Mouse (Mus musculus): ENCODE results near the gene Peli3. TPM values are rescaled to one million over a fixed set of nuclear protein-coding genes. Genes with fewer than 3 reads are reported as not detected.

Peli3 gene
- polyA plus RNA-seq, 1 experiment from 2014 or later = 7.4 TPM

GRCm38 (mm10) chr19:4915924-4916603 lies 26.9 kb downstream of the Peli3 start:
- DNase-seq (ENCODE audit: low read depth, low spot score) (no peak), ATAC-seq (no peak)
- TF ChIP-seq CTCF (IDR thresholded peaks at IDR 0.05) = no peak
- ChIA-PET CTCF (interaction anchor here (1.0 to 1.1 kb wide), 2 partner anchors 9 to 18 kb away, joined by 3 read pairs; partner anchors contain the start of gene Bbs1), POLR2A (interaction anchor here (1.5 kb wide), 1 partner anchor 12 kb away, joined by 6 read pairs; the partner anchor contains the start of gene Dpp3)
- H3K27me3 ChIP-seq = no peaks in the 10 kb centered on the region
- in situ Hi-C loops (cut with MboI; ENCODE audit: low pct_unique_long_range_greater_than_20kb) = no loop called here

- H3K27me3 ChIP-seq = no peaks in the 10 kb centered on the region
- ATAC-seq (no peak), DNase-seq (ENCODE audit: low read depth, low spot score) (no peak)
- in situ Hi-C loops (cut with MboI; ENCODE audit: low pct_unique_long_range_greater_than_20kb) = loop anchor here (5.0 kb wide), 1 partner anchor 152 kb away; the partner anchor contains the start of gene Rbm4b
- POLR2A ChIA-PET = no interaction called here
- CTCF ChIA-PET = no interaction called here
- no peak for TF ChIP-seq CTCF (IDR thresholded peaks at IDR 0.05)
Observed at GRCm38 (mm10) chr19:4909376-4909775, 33.6 kb downstream of the Peli3 start.

- POLR2A ChIA-PET = interaction anchor here (1.2 kb wide), 1 partner anchor 11 kb away, joined by 5 read pairs; no protein-coding TSS in a partner anchor
- no peaks in the 10 kb centered on the region for H3K27me3 ChIP-seq
- TF ChIP-seq CTCF (IDR thresholded peaks at IDR 0.05) = no peak
- DNase-seq (ENCODE audit: low read depth, low spot score) (no peak), ATAC-seq (no peak)
- CTCF ChIA-PET = no interaction called here
- in situ Hi-C loops (cut with MboI; ENCODE audit: low pct_unique_long_range_greater_than_20kb) = loop anchor here (5.0 kb wide), 1 partner anchor 151 kb away; the partner anchor contains the start of gene Rbm4b
Observed at GRCm38 (mm10) chr19:4908107-4908506, 34.8 kb downstream of the Peli3 start.

GRCm38 (mm10) chr19:4905979-4906794 lies 36.7 kb downstream of the Peli3 start, which contains the start of gene Bbs1:
Bbs1 (minus strand) TSS chr19:4906628.
- ChIA-PET POLR2A (interaction anchor here (0.6 kb wide), 1 partner anchor 893 kb away, joined by 3 read pairs; no protein-coding TSS in a partner anchor), CTCF (interaction anchor here (1.3 to 2.4 kb wide), 2 partner anchors 10 to 22 kb away, joined by 3 to 8 read pairs; partner anchors contain the start of gene Dpp3)
- in situ Hi-C loops (cut with MboI; ENCODE audit: low pct_unique_long_range_greater_than_20kb) = loop anchor here (5.0 kb wide), 1 partner anchor 149 kb away; the partner anchor contains the start of gene Rbm4b
- DNase-seq (ENCODE audit: low read depth, low spot score) (peak; percentile 48), ATAC-seq (no peak)
- no peak for TF ChIP-seq CTCF (IDR thresholded peaks at IDR 0.05)
- no peaks in the 10 kb centered on the region for H3K27me3 ChIP-seq

GRCm38 (mm10) chr19:4899888-4900287 lies 43.0 kb downstream of the Peli3 start:
- CTCF ChIA-PET = interaction anchor here (1.3 kb wide), 1 partner anchor 12 kb away, joined by 3 read pairs; no protein-coding TSS in a partner anchor

GRCm38 (mm10) chr19:4898972-4899371 lies 44.0 kb downstream of the Peli3 start:
- ChIA-PET POLR2A (no interaction called here), CTCF (interaction anchor here (1.1 kb wide), 1 partner anchor 16 kb away, joined by 3 read pairs; no protein-coding TSS in a partner anchor)
- no peaks in the 10 kb centered on the region for H3K27me3 ChIP-seq
- TF ChIP-seq CTCF (IDR thresholded peaks at IDR 0.05) = no peak
- in situ Hi-C loops (cut with MboI; ENCODE audit: low pct_unique_long_range_greater_than_20kb) = no loop called here
- ATAC-seq (no peak), DNase-seq (ENCODE audit: low read depth, low spot score) (no peak)

More at GRCm38 (mm10) chr19:4899888-4900287, 43.0 kb downstream of the Peli3 start:
- in situ Hi-C loops (cut with MboI; ENCODE audit: low pct_unique_long_range_greater_than_20kb) = no loop called here
- no peak for ATAC-seq
- POLR2A ChIA-PET = no interaction called here
- H3K27me3 ChIP-seq = no peaks in the 10 kb centered on the region
- no peak for DNase-seq (ENCODE audit: low read depth, low spot score)
- no peak for TF ChIP-seq CTCF (IDR thresholded peaks at IDR 0.05)

GRCm38 (mm10) chr19:4896780-4897520 lies 46.0 kb downstream of the Peli3 start:
- DNase-seq (ENCODE audit: low read depth, low spot score) (no peak), ATAC-seq (no peak)
- POLR2A ChIA-PET = interaction anchor here (1.2 kb wide), 1 partner anchor 10 kb away, joined by 5 read pairs; no protein-coding TSS in a partner anchor
- H3K27me3 ChIP-seq = no peaks in the 10 kb centered on the region
- no peak for TF ChIP-seq CTCF (IDR thresholded peaks at IDR 0.05)
- CTCF ChIA-PET = no interaction called here
- in situ Hi-C loops (cut with MboI; ENCODE audit: low pct_unique_long_range_greater_than_20kb) = no loop called here

- in situ Hi-C loops (cut with MboI; ENCODE audit: low pct_unique_long_range_greater_than_20kb) = no loop called here
- ATAC-seq (no peak), DNase-seq (ENCODE audit: low read depth, low spot score) (no peak)
- ChIA-PET POLR2A (no interaction called here), CTCF (no interaction called here)
- no peak for TF ChIP-seq CTCF (IDR thresholded peaks at IDR 0.05)
- H3K27me3 ChIP-seq = no peaks in the 10 kb centered on the region
Observed at GRCm38 (mm10) chr19:4891798-4892197, 51.1 kb downstream of the Peli3 start.

- in situ Hi-C loops (cut with MboI; ENCODE audit: low pct_unique_long_range_greater_than_20kb) = no loop called here
- ChIA-PET CTCF (no interaction called here), POLR2A (no interaction called here)
- H3K27me3 ChIP-seq = no peaks in the 10 kb centered on the region
- TF ChIP-seq CTCF (IDR thresholded peaks at IDR 0.05) = no peak
- DNase-seq (ENCODE audit: low read depth, low spot score) (no peak), ATAC-seq (no peak)
Observed at GRCm38 (mm10) chr19:4889791-4890190, 53.1 kb downstream of the Peli3 start.

- TF ChIP-seq CTCF (IDR thresholded peaks at IDR 0.05) = no peak
- POLR2A ChIA-PET = interaction anchor here (0.6 kb wide), 1 partner anchor 45 kb away, joined by 3 read pairs; no protein-coding TSS in a partner anchor
- CTCF ChIA-PET = no interaction called here
- in situ Hi-C loops (cut with MboI; ENCODE audit: low pct_unique_long_range_greater_than_20kb) = no loop called here
- no peaks in the 10 kb centered on the region for H3K27me3 ChIP-seq
- ATAC-seq (no peak), DNase-seq (ENCODE audit: low read depth, low spot score) (no peak)
Observed at GRCm38 (mm10) chr19:4883961-4884360, 59.0 kb downstream of the Peli3 start.

Other genes starting within 250 kb of the Peli3 start
- 2.5 TPM for gene Gm960, start 244.5 kb downstream of the Peli3 start, polyA plus RNA-seq (2021)
- gene Sptbn2, start 232.0 kb downstream of the Peli3 start, polyA plus RNA-seq (2021) = 1.0 TPM
- gene Rbm4b, start 186.6 kb downstream of the Peli3 start, polyA plus RNA-seq (2021) = 19.3 TPM
- gene Rbm4, start 149.2 kb downstream of the Peli3 start, polyA plus RNA-seq (2021) = 42.3 TPM
- 9.9 TPM for gene Gm21992, start 131.5 kb downstream of the Peli3 start, polyA plus RNA-seq (2021)
- 36.5 TPM for gene Rbm14, start 131.5 kb downstream of the Peli3 start, polyA plus RNA-seq (2021)
- 133 TPM for gene Ccs, start 103.8 kb downstream of the Peli3 start, polyA plus RNA-seq (2021)
- gene Ccdc87, start 103.8 kb downstream of the Peli3 start, polyA plus RNA-seq (2021) = 0.26 TPM
- gene Ctsf, start 88.0 kb downstream of the Peli3 start, polyA plus RNA-seq (2021) = 79.4 TPM
- gene Actn3, start 65.2 kb downstream of the Peli3 start, polyA plus RNA-seq (2021) = 0.10 TPM
- 17.2 TPM for gene Zdhhc24, start 64.5 kb downstream of the Peli3 start, polyA plus RNA-seq (2021)
- gene Bbs1, start 36.5 kb downstream of the Peli3 start, polyA plus RNA-seq (2021) = 20.3 TPM
- gene Dpp3, start 14.8 kb downstream of the Peli3 start, polyA plus RNA-seq (2021) = 91.0 TPM
- gene Mrpl11, start 19.0 kb upstream of the Peli3 start, polyA plus RNA-seq (2021) = 106 TPM
- 0.18 TPM for gene Npas4, start 47.2 kb upstream of the Peli3 start, polyA plus RNA-seq (2021)
- 15.8 TPM for gene Slc29a2, start 80.7 kb upstream of the Peli3 start, polyA plus RNA-seq (2021)
- gene B4gat1, start 95.7 kb upstream of the Peli3 start, polyA plus RNA-seq (2021) = 82.4 TPM
- 1.7 TPM for gene AC124502.3, start 95.8 kb upstream of the Peli3 start, polyA plus RNA-seq (2021)
- gene Brms1, start 98.2 kb upstream of the Peli3 start, polyA plus RNA-seq (2021) = 56.8 TPM
- 39.4 TPM for gene Rin1, start 107.4 kb upstream of the Peli3 start, polyA plus RNA-seq (2021)
- gene Cd248, start 125.0 kb upstream of the Peli3 start, polyA plus RNA-seq (2021) = 0.44 TPM
- gene Tmem151a, start 142.4 kb upstream of the Peli3 start, polyA plus RNA-seq (2021) = 0.39 TPM
- gene Yif1a, start 145.4 kb upstream of the Peli3 start, polyA plus RNA-seq (2021) = 68.6 TPM
- 2.5 TPM for gene Cnih2, start 155.4 kb upstream of the Peli3 start, polyA plus RNA-seq (2021)
- gene Rab1b, start 163.9 kb upstream of the Peli3 start, polyA plus RNA-seq (2021) = 237 TPM
- 84.0 TPM for gene Klc2, start 175.4 kb upstream of the Peli3 start, polyA plus RNA-seq (2021)

All from Patski (cell line).